Mouse (Mus musculus) lung, adult 18-20 months (tissue): Measurements from ENCODE around the gene Naa38.
A peak's percentile ranks its signal among the peaks of the same experiment; 100 is the strongest.

Experiments
- DNase-seq, 2 experiments: peaks; one replicate each; pipeline ENCODE4 v3.0.0; 2022; ENCODE audit warnings: mixed read lengths in 2 of 2

The Naa38 gene

GRCm38 (mm10) chr11:69395235-69395633 lies at the start of gene Naa38, which contains the start of gene Cyb5d1:
TSS of gene Naa38 (plus strand) at chr11:69395487.
TSS of gene Cyb5d1 (minus strand) at chr11:69395631.
- peak; percentile 92 to 94 for DNase-seq

DNA sequence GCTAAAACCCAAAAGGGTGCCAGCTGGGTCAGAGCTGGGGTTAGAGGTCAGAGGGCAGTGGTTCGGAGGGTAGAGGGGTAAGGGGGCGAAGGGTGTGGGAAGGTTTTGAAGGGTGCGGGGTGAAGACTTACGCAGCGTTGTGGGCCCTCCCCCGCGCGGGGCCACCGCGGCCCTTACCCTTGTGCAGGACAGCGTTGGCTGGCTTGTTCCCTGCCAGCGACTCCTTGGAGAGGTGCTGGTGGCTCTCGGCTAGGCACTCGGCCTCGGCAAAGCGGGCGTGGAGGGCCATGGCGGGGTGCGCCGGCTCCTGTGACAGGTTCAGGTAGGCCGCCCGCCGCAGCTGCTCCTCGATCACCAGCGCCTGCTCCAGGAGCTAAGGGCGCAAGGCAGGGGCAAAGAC lies 48.8 kb upstream of the Naa38 start:
- DNase-seq, result no peak

DNA sequence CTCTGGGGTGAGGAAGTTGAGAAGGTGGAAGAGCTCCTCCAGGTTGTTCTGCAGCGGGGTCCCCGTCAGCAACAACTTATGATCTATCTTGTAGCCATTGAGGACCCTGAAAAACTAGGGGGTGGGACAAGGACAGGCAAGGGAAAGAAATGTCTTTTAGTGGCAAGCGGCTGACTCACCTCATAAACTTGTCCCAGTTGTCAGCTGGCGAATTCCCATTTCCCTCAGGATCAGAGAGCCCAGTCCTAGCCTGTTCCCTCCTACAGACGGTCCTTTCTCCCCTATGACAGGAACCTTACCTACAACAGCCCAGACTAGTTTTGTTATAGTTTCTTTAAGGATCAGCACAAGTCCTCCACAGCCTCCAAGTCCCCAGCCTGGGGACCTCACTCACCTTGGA lies 38.7 kb upstream of the Naa38 start:
- DNase-seq, result no peak

DNA sequence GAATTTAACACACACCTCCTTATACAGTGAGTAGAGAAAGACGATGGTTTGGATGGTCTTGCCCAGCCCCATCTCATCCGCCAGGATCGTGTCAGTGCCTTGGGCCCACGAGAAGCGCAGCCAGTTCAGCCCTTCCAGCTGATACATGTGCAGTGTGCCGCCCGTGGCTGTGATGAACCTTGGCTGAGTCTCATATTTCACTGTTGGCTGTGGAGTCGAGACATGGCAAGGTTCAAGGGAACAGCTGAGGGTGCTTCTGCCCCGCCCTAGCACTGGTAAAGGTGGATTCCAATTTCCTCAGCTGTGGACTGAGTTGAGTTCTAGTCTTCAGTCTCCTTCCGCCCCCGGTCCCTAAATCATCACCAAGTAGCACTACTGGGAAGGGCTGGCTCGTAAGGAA lies 37.6 kb upstream of the Naa38 start:
- no peak for DNase-seq

GRCm38 (mm10) chr11:69362021-69362420 lies 33.3 kb upstream of the Naa38 start:
- DNase-seq, result no peak

DNA sequence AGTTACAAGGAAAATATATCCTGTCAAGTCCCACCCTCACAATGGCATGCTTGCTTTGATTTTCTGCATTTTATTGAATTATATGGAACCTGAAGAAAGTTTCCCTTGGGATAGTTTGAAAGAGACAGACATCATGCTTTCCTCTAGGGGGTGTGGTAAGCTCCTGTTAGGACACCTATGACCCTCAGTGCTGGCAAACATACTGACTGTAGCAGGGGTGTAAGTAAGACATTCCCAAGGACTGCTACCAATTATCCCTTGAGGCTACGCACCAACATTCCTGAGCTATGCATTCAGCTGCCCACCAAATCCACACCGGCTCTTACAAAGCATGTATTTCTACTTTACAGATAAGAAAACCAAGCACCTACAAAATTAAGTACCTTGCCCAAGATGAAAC lies 32.8 kb upstream of the Naa38 start:
- no peak for DNase-seq

DNA sequence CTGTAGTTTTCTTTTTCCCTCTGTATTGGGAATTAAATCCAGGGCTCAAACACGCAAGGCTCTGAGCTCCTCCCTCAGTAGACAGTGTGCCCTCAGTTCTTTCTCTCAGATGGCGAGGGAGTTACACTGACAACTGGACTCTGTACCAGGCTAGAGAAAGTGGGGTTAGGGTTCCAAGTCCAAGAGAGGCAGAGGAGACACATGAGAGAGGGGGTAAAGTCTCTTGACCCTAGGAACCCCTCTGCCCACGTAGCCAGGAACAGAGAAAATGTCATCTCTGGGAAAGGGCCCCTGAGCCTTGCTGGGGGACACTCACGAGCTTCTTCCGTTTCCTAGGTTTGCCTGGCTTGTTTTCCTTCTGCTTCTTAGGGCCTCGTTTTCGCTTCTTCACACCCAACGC lies 30.9 kb upstream of the Naa38 start:
- DNase-seq, result no peak

GRCm38 (mm10) chr11:69364910-69365309 lies 30.4 kb upstream of the Naa38 start:
- peak; percentile 98 to 99 for DNase-seq

DNA sequence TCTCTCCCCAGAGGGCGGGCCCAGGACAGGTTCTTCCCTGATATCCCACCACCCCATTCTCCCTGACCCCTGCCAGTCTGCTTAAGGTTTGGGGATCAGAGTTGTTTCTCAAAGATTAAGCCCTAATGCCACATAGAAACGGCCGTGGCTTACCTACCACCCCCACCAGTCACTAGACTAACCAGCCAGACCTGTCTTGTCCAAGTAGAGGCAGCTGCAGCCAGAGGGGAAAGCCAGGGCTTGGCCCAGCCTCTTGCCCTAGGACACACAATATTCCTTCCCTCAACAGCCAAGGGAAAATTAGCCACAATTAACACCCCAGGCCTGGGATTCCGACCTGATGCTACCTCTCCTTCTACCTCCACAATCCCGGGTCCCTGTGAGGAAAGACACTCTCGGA lies 29.6 kb upstream of the Naa38 start:
- peak; percentile 60 to 68 for DNase-seq

DNA sequence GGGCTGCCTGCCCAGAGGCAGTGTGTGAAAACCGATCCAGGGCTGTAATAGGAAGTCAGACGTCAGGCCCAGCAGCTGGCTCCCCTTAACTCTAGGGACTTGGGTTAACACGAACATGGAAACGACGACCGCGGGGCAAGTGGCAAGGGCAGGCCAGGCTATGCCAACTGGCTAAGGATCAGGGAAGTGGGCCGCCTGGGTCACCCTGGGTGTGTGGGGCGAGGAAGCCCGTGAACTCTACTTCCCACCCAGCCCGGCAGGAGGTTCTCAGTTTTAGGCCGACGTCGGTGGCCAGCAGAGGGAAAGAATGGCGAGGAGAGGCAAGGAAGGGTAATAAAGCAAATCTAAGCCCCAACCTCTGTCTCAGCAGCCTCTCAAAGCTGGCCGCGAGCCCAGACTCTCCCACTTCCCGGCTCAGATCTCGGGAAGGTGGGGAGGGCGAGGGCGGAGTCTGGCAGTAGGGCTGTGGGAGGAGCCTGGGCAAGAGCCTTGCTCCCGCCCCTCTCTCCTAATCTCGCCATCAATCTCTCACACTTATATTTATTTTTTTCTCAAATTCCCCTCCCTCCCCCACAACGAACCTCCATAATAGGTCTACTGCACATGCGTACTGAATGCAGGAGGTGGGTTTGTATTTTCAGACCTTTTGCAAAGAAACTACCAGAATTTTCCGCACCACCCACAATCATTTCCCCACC lies 29.0 kb upstream of the Naa38 start:
- peak; percentile 97 to 98 for DNase-seq

GRCm38 (mm10) chr11:69366855-69367615 lies 28.3 kb upstream of the Naa38 start:
- peak in 1 of 2 experiments; percentile 16 for DNase-seq

DNA sequence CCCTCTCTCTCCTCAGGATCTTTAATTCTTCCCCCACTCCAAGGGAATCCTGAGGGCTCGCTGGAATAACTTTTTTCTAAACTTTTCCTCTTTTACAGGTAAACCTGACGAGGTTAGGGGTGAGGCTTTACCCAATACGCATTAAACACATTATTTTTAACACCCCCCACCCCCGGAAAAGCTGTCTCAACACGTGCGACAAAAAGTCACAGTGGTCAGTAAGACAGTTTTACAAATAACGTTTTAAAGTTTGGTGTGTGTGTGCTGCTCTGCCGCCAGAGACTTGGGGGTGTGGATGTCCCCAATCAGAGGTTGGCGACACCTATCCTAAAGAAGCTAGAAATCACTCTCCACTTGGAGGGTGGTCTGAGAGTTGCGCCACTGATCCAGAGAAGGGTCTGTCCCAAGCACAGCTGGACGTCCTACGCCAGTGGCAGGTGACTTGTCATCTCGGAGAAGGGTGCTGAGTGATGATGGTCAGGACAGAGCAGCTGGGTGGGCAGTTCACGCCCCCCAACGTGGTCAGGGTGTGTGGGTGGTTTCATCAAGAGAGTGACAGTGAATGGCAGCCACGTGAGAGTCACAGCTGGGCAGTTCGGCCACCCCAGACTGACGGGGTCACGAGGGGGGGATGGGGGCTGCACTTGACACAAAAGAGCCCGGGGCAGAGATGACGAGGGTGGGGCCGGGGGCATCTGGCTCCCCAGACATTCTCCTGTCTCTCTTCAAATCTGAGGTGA lies 27.5 kb upstream of the Naa38 start:
- DNase-seq, result peak; percentile 54 to 60

DNA sequence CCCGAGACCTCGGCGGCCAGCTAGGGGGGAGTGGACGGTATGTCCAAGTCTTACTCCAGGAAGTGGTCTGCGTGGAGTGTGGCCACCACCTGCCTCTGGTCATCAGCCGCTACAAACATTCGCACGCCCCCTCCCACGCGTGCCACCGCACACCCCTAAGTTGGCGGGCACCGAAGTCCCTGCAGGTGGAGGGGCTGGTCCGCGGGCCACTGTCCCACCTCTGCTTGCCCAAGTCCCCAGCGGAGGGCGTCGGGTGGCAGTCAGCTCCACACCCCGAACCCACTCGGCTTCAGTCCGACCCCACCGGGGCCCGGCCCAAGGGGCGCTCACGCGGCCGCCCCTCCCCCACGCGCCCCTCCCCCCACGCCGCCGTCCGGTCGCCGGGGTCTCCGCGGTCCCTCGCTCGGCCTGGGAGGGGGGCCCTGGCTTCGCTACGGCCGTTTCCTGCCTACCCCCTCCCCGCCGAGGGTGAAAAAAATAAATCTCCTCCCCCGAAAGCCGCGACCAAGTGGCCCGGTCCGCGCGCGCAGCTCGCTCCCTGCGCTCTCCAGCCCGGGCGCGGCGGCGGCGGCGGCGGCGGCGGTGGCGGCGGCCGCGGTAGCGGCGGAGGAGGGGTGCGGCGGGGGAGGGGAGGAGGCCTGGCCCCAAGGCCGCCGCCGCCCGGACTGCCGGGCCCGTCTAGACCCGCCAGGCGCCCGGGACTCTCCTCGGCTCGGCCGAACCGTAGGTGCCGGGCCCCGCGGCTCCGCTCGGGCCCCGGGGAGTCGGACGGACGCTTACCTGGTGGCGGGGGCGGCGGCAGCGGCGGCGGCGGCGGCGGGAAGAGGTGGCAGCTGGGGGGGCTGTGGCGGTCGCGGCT lies 26.7 kb upstream of the Naa38 start:
- DNase-seq, result peak; percentile 30 to 50

GRCm38 (mm10) chr11:69369215-69369989 lies 25.9 kb upstream of the Naa38 start, which contains the start of gene Chd3:
TSS of gene Chd3 (minus strand) at chr11:69369406.
- DNase-seq, result peak; percentile 33 to 37

DNA sequence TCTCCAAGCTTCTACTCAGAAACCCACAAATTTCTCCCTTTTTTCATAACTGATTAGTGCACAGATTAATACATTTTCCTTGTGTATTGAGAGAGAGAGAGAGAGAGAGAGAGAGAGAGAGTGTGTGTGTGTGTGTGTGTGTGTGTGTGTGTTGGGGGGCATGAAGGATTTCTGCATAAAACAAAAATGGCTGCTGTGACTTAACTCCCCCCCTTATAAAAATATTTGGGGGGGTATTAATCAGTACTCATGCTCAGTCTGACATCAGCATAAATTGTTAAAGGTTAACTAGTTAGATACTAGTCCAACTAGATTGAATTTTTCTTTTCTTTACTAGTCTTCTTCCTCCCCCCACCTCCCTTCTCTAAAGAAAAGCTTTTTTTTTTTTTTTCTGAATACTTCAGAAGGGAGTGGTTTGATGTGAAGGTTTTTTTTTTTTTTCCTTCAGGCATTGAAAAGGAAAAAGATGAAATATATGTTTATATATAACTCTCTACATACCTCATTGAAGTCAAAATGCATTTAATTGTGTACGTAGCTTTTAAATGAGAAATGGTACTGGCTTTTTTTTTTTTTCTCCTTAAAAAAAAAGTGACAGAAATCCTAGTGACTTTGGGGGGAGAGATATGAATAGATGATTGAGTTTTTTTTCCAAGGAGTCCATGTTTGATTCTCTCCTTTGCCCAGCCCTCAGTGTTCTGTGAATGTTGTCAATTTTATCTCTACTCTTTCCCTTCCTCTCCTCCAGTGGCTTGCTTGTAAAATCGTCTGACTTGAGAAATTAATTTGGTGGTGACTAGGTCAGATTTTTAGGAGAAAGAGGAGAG lies 25.1 kb upstream of the Naa38 start:
- no peak for DNase-seq

DNA sequence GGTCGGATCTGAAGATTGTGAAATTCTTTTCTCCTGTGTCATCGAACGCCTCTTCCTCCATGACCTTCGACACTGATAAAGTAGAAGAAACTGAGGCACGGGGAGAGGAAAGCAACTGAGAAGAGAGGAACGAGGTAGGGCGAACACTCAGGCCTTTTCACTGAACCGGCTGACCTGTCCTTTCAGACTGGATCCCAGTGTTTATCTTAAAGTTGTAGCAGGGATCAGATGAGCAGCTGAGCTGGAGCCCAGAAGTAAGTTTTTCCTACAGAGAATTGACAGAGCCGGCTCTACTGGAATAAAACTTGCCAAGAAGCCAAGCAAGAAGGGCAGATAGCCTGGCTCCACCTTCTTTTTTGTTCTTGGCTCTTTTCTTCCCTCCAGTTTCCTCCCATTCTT lies 24.5 kb upstream of the Naa38 start:
- DNase-seq, result peak in 1 of 2 experiments; percentile 14

DNA sequence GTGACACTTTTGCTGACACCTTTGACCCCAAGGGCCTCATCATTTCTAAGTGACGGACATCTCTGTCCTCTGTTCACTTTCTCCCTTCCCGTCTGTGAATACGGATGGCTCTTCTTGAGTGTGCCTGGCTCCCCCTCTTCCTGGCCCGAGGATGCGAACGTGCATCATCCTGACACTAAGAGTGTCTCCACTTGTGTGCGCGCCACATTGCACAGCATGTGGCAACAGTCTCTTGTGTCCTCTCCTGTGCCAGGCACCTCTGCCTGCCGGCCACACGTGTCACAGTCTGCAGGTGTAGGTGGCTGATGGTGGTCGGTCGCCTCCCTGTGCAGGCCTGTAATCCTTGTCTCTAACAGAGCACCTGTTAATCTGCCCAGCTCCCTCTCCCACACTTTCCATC lies 23.7 kb upstream of the Naa38 start:
- DNase-seq, result no peak

DNA sequence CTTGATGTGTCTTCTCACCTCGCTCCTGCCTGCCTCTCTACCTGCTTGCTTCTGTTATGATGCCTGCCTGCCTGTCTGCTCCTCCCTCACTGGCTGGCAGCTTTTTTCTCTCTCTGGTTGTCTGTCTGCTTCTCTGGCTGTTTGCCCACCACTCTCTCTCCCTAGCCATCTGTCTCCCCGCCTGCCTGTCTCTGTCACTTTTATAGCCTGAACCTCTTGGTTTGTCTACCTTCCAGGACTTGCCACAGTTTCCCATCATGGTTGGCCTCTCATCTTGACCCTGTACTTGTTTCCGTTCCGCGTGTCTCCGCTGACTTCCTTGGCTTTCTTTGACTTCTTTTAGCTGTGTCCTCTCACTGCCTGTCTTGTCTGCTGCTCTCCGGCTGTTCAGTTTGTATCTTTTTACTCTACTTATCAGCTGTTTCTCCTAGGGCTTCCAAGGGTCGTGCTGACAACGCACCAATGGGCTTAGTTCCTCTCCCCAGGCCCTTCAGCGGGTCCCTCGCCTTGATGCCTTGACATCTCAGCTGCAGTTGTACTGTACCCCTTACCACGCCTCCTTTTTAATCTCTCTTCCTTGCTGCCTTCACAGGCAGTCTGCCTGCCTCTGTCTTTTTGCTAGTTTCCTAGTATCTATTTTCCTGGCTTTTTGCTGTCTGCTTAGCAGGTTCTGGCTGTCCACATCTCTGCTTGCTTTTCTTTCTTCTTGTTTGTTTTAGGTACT lies 23.1 kb upstream of the Naa38 start:
- DNase-seq, result no peak

GRCm38 (mm10) chr11:69372780-69373170 lies 22.5 kb upstream of the Naa38 start:
- peak in 1 of 2 experiments; percentile 15 for DNase-seq
